Mouse (Mus musculus) neural tube, embryonic 12.5 days (tissue): ENCODE measurements at regions not wholly inside any gene's neighbourhood (a gene's known extent, or its start where the extent isn't known, plus 50 kb on each side); places are given as distances from the start of the nearest gene placed in this dataset.

Source experiments
- ATAC-seq: fragments of 200-750 bp; cut with Nextera tagmentation; 2 replicates; pipeline ENCODE4 v1.8.0; 2017; ENCODE audit warnings: low read depth, mild to moderate bottlenecking, moderate TSS enrichment, moderate library complexity; ENCODE audit not compliant: low FRiP score
- H3K27ac ChIP-seq: fragments of 300-500 bp; sonication (generic); 2 replicates; pipeline ENCODE4 v1.5.1; 2016
- H3K27me3 ChIP-seq: fragments of 300-500 bp; sonication (generic); replicated peaks from 2 replicates; pipeline ENCODE4 v1.6.1; 2016; ENCODE audit warnings: mild to moderate bottlenecking
- H3K36me3 ChIP-seq: fragments of 300-500 bp; sonication (generic); 2 replicates; pipeline ENCODE4 v1.6.1; 2016; ENCODE audit warnings: mild to moderate bottlenecking
- H3K4me1 ChIP-seq: fragments of 300-500 bp; sonication (generic); 2 replicates; pipeline ENCODE4 v1.6.1; 2016
- H3K4me2 ChIP-seq: fragments of 300-500 bp; sonication (generic); replicated peaks from 2 replicates; pipeline ENCODE4 v1.6.1; 2016; ENCODE audit warnings: mild to moderate bottlenecking
- H3K4me3 ChIP-seq: fragments of 300-500 bp; sonication (generic); 2 replicates; pipeline ENCODE4 v1.5.1; 2016
- H3K9ac ChIP-seq: fragments of 300-500 bp; sonication (generic); 2 replicates; pipeline ENCODE4 v1.6.1; 2016; ENCODE audit warnings: mild to moderate bottlenecking
- H3K9me3 ChIP-seq: fragments of 300-500 bp; sonication (generic); 2 replicates; pipeline ENCODE4 v1.6.1; 2016; ENCODE audit warnings: mild to moderate bottlenecking
- WGBS: fragments of 180-500 bp; shearing (Covaris S2); methylation state at CpG from one replicate; pipeline ENCODE4 v1.1.7; 2016; 5-methylcytosine and 5-hydroxymethylcytosine counted together

- H3K9me3 ChIP-seq = no peaks in the 10 kb centered on the region
- no peak overlapping the region for H3K4me2 ChIP-seq
- 78% methylated on average over 4 of the region's 4 CpGs for WGBS
- ATAC-seq = no peak
- no peaks in the 10 kb centered on the region for H3K36me3 ChIP-seq
- no peak overlapping the region for H3K4me3 ChIP-seq
- H3K4me1 ChIP-seq = no peaks in the 10 kb centered on the region
- H3K9ac ChIP-seq = no peak overlapping the region
- H3K27ac ChIP-seq = no peak overlapping the region
- no peaks in the 10 kb centered on the region for H3K27me3 ChIP-seq
Observed at GRCm38 (mm10) chr13:52741371-52741770, 158.4 kb downstream of the Syk start.

- Histone ChIP-seq H3K27me3 (no peaks in the 10 kb centered on the region), H3K4me1 (no peaks in the 10 kb centered on the region), H3K9ac (no peak overlapping the region), H3K36me3 (no peaks in the 10 kb centered on the region), H3K9me3 (no peaks in the 10 kb centered on the region), H3K27ac (no peak overlapping the region), H3K4me3 (no peak overlapping the region), H3K4me2 (no peak overlapping the region)
- 53% methylated on average over 10 of the region's 10 CpGs for WGBS
- no peak for ATAC-seq
Observed at GRCm38 (mm10) chr13:52756005-52756404, 173.0 kb downstream of the Syk start.

GRCm38 (mm10) chr13:52765508-52766181, 163.8 kb downstream of the Auh start:
- ATAC-seq = no peak
- no peak overlapping the region for H3K4me3 ChIP-seq
- H3K27me3 ChIP-seq = 0 out of 2 replicates have a peak, but pooled peaks cover 2% of the 10 kb centered on the region
- peaks cover 8% of the 10 kb centered on the region; the same call in 1 of the 2 replicates for H3K4me1 ChIP-seq
- WGBS = 35% methylated on average over 13 of the region's 13 CpGs
- no peak overlapping the region for H3K9ac ChIP-seq
- H3K27ac ChIP-seq = no peak overlapping the region
- no peak overlapping the region for H3K4me2 ChIP-seq
- no peaks in the 10 kb centered on the region for H3K36me3 ChIP-seq
- H3K9me3 ChIP-seq = no peaks in the 10 kb centered on the region

- 0 out of 2 replicates have a peak, but pooled peaks cover 2% of the 10 kb centered on the region for H3K27me3 ChIP-seq
- no peak for ATAC-seq
- no peak overlapping the region for H3K9ac ChIP-seq
- no peaks in the 10 kb centered on the region for H3K9me3 ChIP-seq
- WGBS = 89% methylated on average over 2 of the region's 2 CpGs
- no peak overlapping the region for H3K4me2 ChIP-seq
- no peak overlapping the region for H3K4me3 ChIP-seq
- no peak overlapping the region for H3K27ac ChIP-seq
- peaks cover 8% of the 10 kb centered on the region; the same call in 1 of the 2 replicates for H3K4me1 ChIP-seq
- no peaks in the 10 kb centered on the region for H3K36me3 ChIP-seq
Observed at GRCm38 (mm10) chr13:52766236-52766635, 163.2 kb downstream of the Auh start.

- Histone ChIP-seq H3K9me3 (no peaks in the 10 kb centered on the region), H3K27me3 (0 out of 2 replicates have a peak, but pooled peaks cover 2% of the 10 kb centered on the region), H3K4me2 (no peak overlapping the region), H3K4me1 (peaks cover 8% of the 10 kb centered on the region; the same call in 1 of the 2 replicates), H3K9ac (no peak overlapping the region), H3K27ac (no peak overlapping the region), H3K4me3 (no peak overlapping the region), H3K36me3 (no peaks in the 10 kb centered on the region)
- no peak for ATAC-seq
- 94% methylated on average over 8 of the region's 8 CpGs for WGBS
Observed at GRCm38 (mm10) chr13:52769956-52770355, 159.5 kb downstream of the Auh start.

- H3K9me3 ChIP-seq = no peaks in the 10 kb centered on the region
- ATAC-seq = no peak
- H3K4me3 ChIP-seq = no peak overlapping the region
- H3K27me3 ChIP-seq = 0 out of 2 replicates have a peak, but pooled peaks cover under 1% of the 10 kb centered on the region
- H3K9ac ChIP-seq = no peak overlapping the region
- H3K4me1 ChIP-seq = no peaks in the 10 kb centered on the region
- no peaks in the 10 kb centered on the region for H3K36me3 ChIP-seq
- H3K27ac ChIP-seq = no peak overlapping the region
- 92% methylated on average over 3 of the region's 3 CpGs for WGBS
- H3K4me2 ChIP-seq = no peak overlapping the region
Observed at GRCm38 (mm10) chr13:52771518-52771917, 158.0 kb downstream of the Auh start.

- H3K27ac ChIP-seq = no peak overlapping the region
- H3K9ac ChIP-seq = no peak overlapping the region
- no peak for ATAC-seq
- H3K4me3 ChIP-seq = no peak overlapping the region
- 76% methylated on average over 4 of the region's 4 CpGs for WGBS
- no peaks in the 10 kb centered on the region for H3K4me1 ChIP-seq
- no peaks in the 10 kb centered on the region for H3K36me3 ChIP-seq
- H3K4me2 ChIP-seq = no peak overlapping the region
- H3K9me3 ChIP-seq = no peaks in the 10 kb centered on the region
- H3K27me3 ChIP-seq = no peaks in the 10 kb centered on the region
Observed at GRCm38 (mm10) chr13:52772081-52772480, 157.4 kb downstream of the Auh start.

- Histone ChIP-seq H3K9me3 (no peaks in the 10 kb centered on the region), H3K36me3 (no peaks in the 10 kb centered on the region), H3K27ac (no peak overlapping the region), H3K4me3 (no peak overlapping the region), H3K4me2 (no peak overlapping the region), H3K4me1 (no peaks in the 10 kb centered on the region), H3K27me3 (no peaks in the 10 kb centered on the region), H3K9ac (no peak overlapping the region)
- no peak for ATAC-seq
- WGBS = 74% methylated on average over 6 of the region's 6 CpGs
Observed at GRCm38 (mm10) chr13:52777396-52778034, 152.0 kb downstream of the Auh start.

GRCm38 (mm10) chr13:52778848-52779247, 150.6 kb downstream of the Auh start:
- no peaks in the 10 kb centered on the region for H3K9me3 ChIP-seq
- H3K4me2 ChIP-seq = no peak overlapping the region
- no peak for ATAC-seq
- 40% methylated on average over 4 of the region's 4 CpGs for WGBS
- no peaks in the 10 kb centered on the region for H3K27me3 ChIP-seq
- no peaks in the 10 kb centered on the region for H3K4me1 ChIP-seq
- H3K9ac ChIP-seq = no peak overlapping the region
- no peak overlapping the region for H3K27ac ChIP-seq
- H3K36me3 ChIP-seq = no peaks in the 10 kb centered on the region
- H3K4me3 ChIP-seq = no peak overlapping the region
